Mouse (Mus musculus) testis, adult 2 months (tissue): ENCODE measurements around the gene Aimp1. TPM values are rescaled to one million over a fixed set of nuclear protein-coding genes. Genes with fewer than 3 reads are reported as not detected.

Source experiments
- H3K27ac ChIP-seq: fragments of 200-500 bp; 2 replicates; pipeline ENCODE4 v1.5.1; 2012; ENCODE audit warnings: low read depth, low read length; ENCODE audit not compliant: control insufficient read depth, insufficient read depth
- H3K27me3 ChIP-seq: fragments of 200-500 bp; 2 replicates; pipeline ENCODE4 v1.6.1; 2012; ENCODE audit warnings: mild to moderate bottlenecking, low read length, moderate library complexity; ENCODE audit not compliant: control insufficient read depth, insufficient read depth
- H3K36me3 ChIP-seq: fragments of 200-500 bp; 2 replicates; pipeline ENCODE4 v1.6.1; 2012; ENCODE audit warnings: mild to moderate bottlenecking, low read length; ENCODE audit not compliant: control insufficient read depth, insufficient read depth
- H3K4me1 ChIP-seq: fragments of 200-500 bp; 2 replicates; pipeline ENCODE4 v1.6.1; 2012; ENCODE audit warnings: low read length; ENCODE audit not compliant: control insufficient read depth, insufficient read depth
- H3K4me3 ChIP-seq: fragments of 200-500 bp; 2 replicates; pipeline ENCODE4 v1.5.1; 2012; ENCODE audit warnings: low read depth, mild to moderate bottlenecking, low read length, moderate library complexity, mixed read lengths; ENCODE audit not compliant: control insufficient read depth
- CTCF ChIP-seq: fragments of 200-500 bp; IDR thresholded peaks from 2 replicates; pipeline ENCODE4 v1.5.1; 2012; ENCODE audit warnings: low read depth, mild to moderate bottlenecking, inconsistent platforms, low read length, moderate library complexity; ENCODE audit not compliant: control insufficient read depth, insufficient read depth, insufficient replicate concordance
- POLR2A ChIP-seq: fragments of 200-500 bp; IDR thresholded peaks from 2 replicates; pipeline ENCODE4 v1.6.1; 2012; ENCODE audit warnings: low read depth, mild to moderate bottlenecking, inconsistent platforms, low read length, moderate library complexity; ENCODE audit not compliant: control insufficient read depth
- polyA plus RNA-seq: library from polyadenylated mRNA; depleted of rRNA; stranded (reverse); fragments of >200 nt; gene quantifications from 2 replicates; pipeline ENCODE4 v1.2.3, GENCODE M21; 2012

Aimp1 gene
- polyA plus RNA-seq, 1 experiment: 39.2 TPM

GRCm38 (mm10) chr3:132683447-132684230 is 531 bp downstream of the Aimp1 start, which contains the start of gene Tbck:
Gene Tbck (plus strand): TSS chr3:132684144.
- TF ChIP-seq POLR2A (no peak; the same call in none of the 2 replicates), CTCF (no peak)
- Histone ChIP-seq H3K27me3 (no peaks in the 10 kb centered on the region), H3K4me1 (peaks cover 2% of the 10 kb centered on the region; the same call in 1 of the 2 replicates), H3K36me3 (no peaks in the 10 kb centered on the region), H3K4me3 (peak within 1 kb of the TSS; percentile 88), H3K27ac (peak within 1 kb of the TSS; percentile 91)

GRCm38 (mm10) chr3:132677494-132677893 is 6.7 kb downstream of the Aimp1 start:
- TF ChIP-seq CTCF (no peak), POLR2A (no peak)
- Histone ChIP-seq H3K4me3 (no peak overlapping the region), H3K36me3 (no peaks in the 10 kb centered on the region), H3K4me1 (no peaks in the 10 kb centered on the region), H3K27me3 (no peaks in the 10 kb centered on the region), H3K27ac (no peak overlapping the region)

DNA sequence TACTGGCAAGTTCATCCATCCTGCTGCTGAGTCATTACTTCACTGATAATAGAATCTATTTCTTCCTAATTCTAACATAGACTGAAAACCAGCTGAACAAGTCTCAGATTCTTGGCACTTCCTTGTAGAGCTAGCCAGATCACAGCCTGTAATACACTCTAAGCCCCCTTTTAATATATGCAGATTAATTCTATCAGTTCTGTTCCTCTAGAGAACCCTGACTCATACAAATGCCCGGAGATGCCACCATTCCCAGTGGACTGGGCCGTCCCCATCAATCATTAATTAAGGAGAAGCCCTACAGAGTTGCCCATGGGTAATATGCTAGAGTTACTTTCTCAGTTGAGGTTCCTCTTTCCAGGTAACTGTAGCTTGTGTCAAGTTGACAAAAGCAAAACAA is 28.2 kb downstream of the Aimp1 start:
- H3K27me3 ChIP-seq: no peaks in the 10 kb centered on the region
- peaks cover 1% of the 10 kb centered on the region; the same call in 1 of the 2 replicates for H3K36me3 ChIP-seq
- H3K4me3 ChIP-seq: no peak overlapping the region
- no peak overlapping the region for H3K27ac ChIP-seq
- H3K4me1 ChIP-seq: no peaks in the 10 kb centered on the region
- TF ChIP-seq POLR2A (no peak), CTCF (no peak)

DNA sequence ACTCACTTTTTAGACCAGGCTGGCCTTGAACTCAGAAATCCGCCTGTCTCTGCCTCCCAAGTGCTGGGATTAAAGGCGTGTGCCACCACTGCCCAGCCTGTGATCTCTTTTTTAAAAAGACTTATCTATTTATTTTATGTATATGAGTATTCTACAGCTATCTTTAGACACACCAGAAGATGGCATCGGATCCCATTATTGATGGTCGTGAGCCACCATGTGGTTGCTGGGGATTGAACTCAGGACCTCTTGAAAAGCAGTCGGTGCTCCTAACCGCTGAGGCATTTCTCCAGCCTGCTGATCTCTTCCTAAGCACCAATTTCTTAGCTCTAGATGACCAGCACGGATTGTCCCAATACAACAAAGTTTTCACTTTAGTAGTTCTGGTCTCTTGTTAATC is 30.2 kb downstream of the Aimp1 start:
- Histone ChIP-seq H3K27ac (no peak overlapping the region), H3K36me3 (no peaks in the 10 kb centered on the region), H3K27me3 (no peaks in the 10 kb centered on the region), H3K4me3 (no peak overlapping the region), H3K4me1 (no peaks in the 10 kb centered on the region)
- TF ChIP-seq CTCF (no peak), POLR2A (no peak)

DNA sequence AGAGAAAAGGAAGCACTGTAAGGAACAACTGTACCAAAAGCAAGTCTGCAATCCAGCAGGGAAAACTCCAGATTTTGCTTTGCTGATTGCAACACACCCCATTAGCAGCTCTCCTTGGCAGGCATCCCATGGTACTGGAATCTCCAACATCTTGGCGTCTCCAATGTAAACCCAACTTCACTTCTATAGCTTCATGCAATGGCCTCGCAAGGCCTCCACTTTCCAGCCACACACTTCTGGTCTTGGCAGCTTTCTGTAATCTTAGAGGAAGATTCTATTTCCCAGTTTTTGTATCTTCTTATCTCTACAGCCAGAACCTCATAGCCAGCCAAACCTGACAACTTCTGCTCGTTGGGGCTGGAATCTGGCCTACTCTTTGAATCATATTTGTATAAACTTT is 32.4 kb downstream of the Aimp1 start:
- TF ChIP-seq CTCF (no peak), POLR2A (no peak)

GRCm38 (mm10) chr3:132650191-132650590 is 34.0 kb downstream of the Aimp1 start:
- H3K36me3 ChIP-seq: no peaks in the 10 kb centered on the region
- TF ChIP-seq CTCF (no peak), POLR2A (no peak)
- no peak overlapping the region for H3K27ac ChIP-seq
- no peak overlapping the region for H3K4me3 ChIP-seq
- H3K27me3 ChIP-seq: no peaks in the 10 kb centered on the region
- no peaks in the 10 kb centered on the region for H3K4me1 ChIP-seq

More for the DNA sequence above, 32.4 kb downstream of the Aimp1 start:
- H3K4me1 ChIP-seq: no peaks in the 10 kb centered on the region
- no peak overlapping the region for H3K4me3 ChIP-seq
- H3K27ac ChIP-seq: no peak overlapping the region
- H3K36me3 ChIP-seq: no peaks in the 10 kb centered on the region
- no peaks in the 10 kb centered on the region for H3K27me3 ChIP-seq

DNA sequence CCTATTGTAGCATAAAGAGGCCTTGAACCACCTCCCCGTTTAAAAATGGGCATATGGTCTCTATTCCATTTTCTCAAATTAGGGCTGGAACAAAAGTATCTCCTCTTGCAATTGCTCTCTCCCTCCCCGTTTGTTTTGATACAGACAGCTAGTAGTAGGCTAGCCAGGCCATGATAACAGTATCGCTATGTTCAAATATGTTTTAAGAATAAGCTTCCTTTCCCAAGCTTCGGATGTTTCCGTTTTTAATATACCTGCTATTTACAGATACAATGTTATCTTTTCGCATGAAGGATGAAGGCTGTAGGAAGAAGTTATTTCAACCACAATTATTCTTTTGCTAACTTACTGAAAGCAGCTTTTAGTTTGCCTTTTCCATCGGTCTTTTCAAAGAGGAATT is 34.8 kb downstream of the Aimp1 start:
- H3K27me3 ChIP-seq: no peaks in the 10 kb centered on the region
- no peaks in the 10 kb centered on the region for H3K4me1 ChIP-seq
- H3K4me3 ChIP-seq: no peak overlapping the region
- no peak for TF ChIP-seq CTCF
- no peak overlapping the region for H3K27ac ChIP-seq
- H3K36me3 ChIP-seq: no peaks in the 10 kb centered on the region
